Mouse (Mus musculus): ENCODE results near the gene Zfp408.

Zfp408 gene

GRCm38 (mm10) chr2:91649553-91650359 lies at the start of gene Zfp408, which contains the start of gene Arhgap1:
Gene Zfp408 (minus strand): TSS chr2:91649791.
Gene Arhgap1 (plus strand): TSS chr2:91649860.
- peak; percentile 97 to 98 for DNase-seq (ENCODE audit: low spot score in 2 of 2)

GRCm38 (mm10) chr2:91699225-91699624 lies 49.6 kb upstream of the Zfp408 start:
- DNase-seq (ENCODE audit: low spot score in 2 of 2), result no peak

- no peak for DNase-seq (ENCODE audit: low spot score in 2 of 2)
Observed at GRCm38 (mm10) chr2:91696225-91696590, 46.6 kb upstream of the Zfp408 start.

GRCm38 (mm10) chr2:91695436-91696224 lies 46.0 kb upstream of the Zfp408 start:
- peak; percentile 48 to 50 for DNase-seq (ENCODE audit: low spot score in 2 of 2)

GRCm38 (mm10) chr2:91689452-91689851 lies 39.9 kb upstream of the Zfp408 start:
- peak in 1 of 2 experiments; percentile 38 for DNase-seq (ENCODE audit: low spot score in 2 of 2)

GRCm38 (mm10) chr2:91683919-91684318 lies 34.3 kb upstream of the Zfp408 start:
- DNase-seq (ENCODE audit: low spot score in 2 of 2), result no peak

GRCm38 (mm10) chr2:91682850-91683249 lies 33.3 kb upstream of the Zfp408 start:
- peak; percentile 60 to 81 for DNase-seq (ENCODE audit: low spot score in 2 of 2)

GRCm38 (mm10) chr2:91676961-91677360 lies 27.4 kb upstream of the Zfp408 start:
- no peak for DNase-seq (ENCODE audit: low spot score in 2 of 2)

- no peak for DNase-seq (ENCODE audit: low spot score in 2 of 2)
Observed at GRCm38 (mm10) chr2:91676420-91676819, 26.8 kb upstream of the Zfp408 start.

- DNase-seq (ENCODE audit: low spot score in 2 of 2), result peak; percentile 53 to 54
Observed at GRCm38 (mm10) chr2:91674895-91675294, 25.3 kb upstream of the Zfp408 start.

GRCm38 (mm10) chr2:91673587-91673986 lies 24.0 kb upstream of the Zfp408 start:
- no peak for DNase-seq (ENCODE audit: low spot score in 2 of 2)

- DNase-seq (ENCODE audit: low spot score in 2 of 2), result no peak
Observed at GRCm38 (mm10) chr2:91670038-91670437, 20.4 kb upstream of the Zfp408 start.

GRCm38 (mm10) chr2:91669326-91669725 lies 19.7 kb upstream of the Zfp408 start:
- DNase-seq (ENCODE audit: low spot score in 2 of 2), result no peak

GRCm38 (mm10) chr2:91667747-91668146 lies 18.2 kb upstream of the Zfp408 start:
- no peak for DNase-seq (ENCODE audit: low spot score in 2 of 2)

GRCm38 (mm10) chr2:91666386-91666910 lies 16.9 kb upstream of the Zfp408 start:
- no peak for DNase-seq (ENCODE audit: low spot score in 2 of 2)

- no peak for DNase-seq (ENCODE audit: low spot score in 2 of 2)
Observed at GRCm38 (mm10) chr2:91664780-91665179, 15.2 kb upstream of the Zfp408 start.

- no peak for DNase-seq (ENCODE audit: low spot score in 2 of 2)
Observed at GRCm38 (mm10) chr2:91660981-91661380, 11.4 kb upstream of the Zfp408 start.

- no peak for DNase-seq (ENCODE audit: low spot score in 2 of 2)
Observed at GRCm38 (mm10) chr2:91659657-91660056, 10.1 kb upstream of the Zfp408 start.

GRCm38 (mm10) chr2:91656774-91657173 lies 7.2 kb upstream of the Zfp408 start:
- no peak for DNase-seq (ENCODE audit: low spot score in 2 of 2)

GRCm38 (mm10) chr2:91655827-91656226 lies 6.2 kb upstream of the Zfp408 start:
- no peak for DNase-seq (ENCODE audit: low spot score in 2 of 2)

GRCm38 (mm10) chr2:91655388-91655787 lies 5.8 kb upstream of the Zfp408 start:
- no peak for DNase-seq (ENCODE audit: low spot score in 2 of 2)

GRCm38 (mm10) chr2:91652863-91653262 lies 3.3 kb upstream of the Zfp408 start:
- peak; percentile 40 to 63 for DNase-seq (ENCODE audit: low spot score in 2 of 2)
